Mouse (Mus musculus): Measurements from ENCODE around the gene Olfr1419.
"Not testable (repeated sequence)": the region's sequence is repeated elsewhere in the genome, so short reads cannot be mapped to it uniquely, and the experiment has no call there.

Gene Olfr1419

DNA sequence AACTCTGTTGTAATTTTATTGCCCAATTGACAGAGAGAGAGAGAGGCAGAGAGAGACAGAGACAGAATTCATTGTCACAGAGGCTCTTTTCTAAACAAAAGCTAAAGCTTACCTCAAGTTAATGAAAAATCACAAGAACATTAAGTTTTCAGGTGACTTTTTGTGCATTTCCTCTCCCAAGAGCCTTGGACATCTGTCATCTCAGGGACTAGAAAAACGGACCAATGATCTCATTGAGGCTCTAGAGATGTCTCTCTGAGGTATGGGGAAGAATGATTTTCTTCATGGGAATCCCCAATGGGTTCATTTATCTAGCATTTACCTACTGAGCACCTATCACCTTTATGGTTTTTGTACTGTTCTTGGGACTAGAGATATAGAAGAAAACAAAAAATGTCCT lies at the start of gene Olfr1419:
Olfr1419 (minus strand) TSS at position 101 of the 400 bp plus-strand sequence.
- DNase-seq (ENCODE audit: low spot score in 2 of 2) = no peak

DNA sequence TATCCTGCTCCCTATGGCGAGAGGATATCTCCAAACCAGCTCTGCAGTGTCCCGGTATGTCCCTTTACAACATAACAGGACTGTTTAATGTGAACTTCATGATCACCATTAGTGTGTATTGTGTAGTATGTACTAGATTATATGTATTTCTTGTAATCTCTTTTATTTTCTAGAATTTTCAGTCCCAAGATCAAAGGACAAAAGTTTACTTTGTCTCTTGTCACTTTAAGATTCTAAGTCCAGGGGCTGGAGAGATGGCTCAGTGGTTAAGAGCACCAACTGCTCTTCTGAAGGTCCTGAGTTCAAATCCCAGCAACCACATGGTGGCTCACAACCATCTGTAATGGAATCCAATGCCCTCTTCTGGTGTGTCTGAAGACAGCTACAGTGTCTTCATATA lies 47.6 kb upstream of the Olfr1419 start:
- DNase-seq (ENCODE audit: low spot score in 2 of 2) = not testable (repeated sequence)

DNA sequence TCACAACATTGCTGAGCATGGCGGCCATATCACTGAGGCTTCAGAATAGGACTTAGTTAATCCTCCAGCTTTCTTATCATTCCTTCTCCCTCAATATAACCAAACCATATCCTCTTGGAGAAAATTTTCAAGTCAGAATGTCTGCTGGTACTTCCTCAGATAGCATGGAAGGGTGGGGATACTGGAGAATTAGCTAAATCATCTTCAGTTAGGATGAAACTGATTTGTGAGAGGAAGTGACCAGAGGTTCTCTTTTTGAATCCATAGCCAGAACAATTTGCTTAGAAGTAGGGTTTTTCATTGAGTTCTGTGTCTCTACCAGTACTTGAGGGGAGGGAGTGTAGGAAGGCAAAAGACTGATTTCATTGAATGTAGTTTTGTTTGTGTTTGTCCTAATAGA lies 47.2 kb upstream of the Olfr1419 start:
- no peak for DNase-seq (ENCODE audit: low spot score in 2 of 2)

DNA sequence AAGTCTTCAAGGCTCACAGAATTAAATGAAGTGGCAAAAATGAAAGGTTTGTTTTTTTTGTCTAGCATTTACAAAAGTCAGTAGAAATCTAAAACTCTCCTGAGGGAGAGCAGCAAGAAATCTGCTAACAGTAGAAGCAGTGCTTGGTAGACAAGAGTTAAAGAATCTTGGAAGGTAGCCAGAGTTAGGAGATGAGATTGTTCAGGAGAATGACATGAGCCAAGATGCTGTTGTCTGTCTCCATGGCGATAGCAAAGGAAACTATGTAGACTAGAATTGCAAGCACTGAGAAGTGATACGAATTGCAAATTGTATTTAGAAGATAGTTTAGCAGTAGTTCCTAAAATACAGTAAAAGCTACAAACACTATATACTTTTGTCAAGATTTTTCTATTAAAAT lies 40.9 kb upstream of the Olfr1419 start:
- DNase-seq (ENCODE audit: low spot score in 2 of 2) = no peak

GRCm38 (mm10) chr19:11912533-11913121 lies 37.7 kb upstream of the Olfr1419 start:
- peak in 1 of 2 experiments; percentile 45 for DNase-seq (ENCODE audit: low spot score in 2 of 2)

DNA sequence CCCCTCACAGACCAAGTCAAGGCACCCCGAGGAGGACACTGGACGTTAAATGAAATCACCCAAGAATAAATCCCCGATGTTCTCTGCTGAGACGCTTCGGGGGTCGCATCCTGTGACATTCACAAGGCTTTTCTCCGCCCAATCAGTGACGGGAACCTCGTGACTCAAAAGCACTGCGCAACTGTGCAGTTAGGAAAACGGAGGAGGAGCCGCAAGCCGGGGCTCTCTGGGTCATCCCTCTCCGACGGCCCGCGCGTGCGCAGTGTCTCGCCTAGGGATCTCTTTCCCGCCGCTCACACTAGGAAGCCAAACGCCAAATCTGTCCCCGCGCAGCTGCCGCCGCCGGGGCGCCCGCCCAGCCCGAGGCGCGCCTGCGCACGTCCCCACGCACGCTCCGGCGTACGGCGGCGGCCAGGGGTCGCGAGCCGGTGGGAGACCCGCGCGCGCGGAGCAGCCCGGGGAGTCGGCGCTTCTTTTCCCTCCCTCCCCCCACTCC lies 37.2 kb upstream of the Olfr1419 start, which contains the start of gene Patl1:
Patl1 (plus strand) TSS at position 363 of the 496 bp plus-strand sequence.
- peak; percentile 97 to 99 for DNase-seq (ENCODE audit: low spot score in 2 of 2)

GRCm38 (mm10) chr19:11911603-11912002 lies 36.7 kb upstream of the Olfr1419 start:
- no peak for DNase-seq (ENCODE audit: low spot score in 2 of 2)

- DNase-seq (ENCODE audit: low spot score in 2 of 2) = no peak
These were observed 36.1 kb upstream of the Olfr1419 start for GRCm38 (mm10) chr19:11911021-11911420.

DNA sequence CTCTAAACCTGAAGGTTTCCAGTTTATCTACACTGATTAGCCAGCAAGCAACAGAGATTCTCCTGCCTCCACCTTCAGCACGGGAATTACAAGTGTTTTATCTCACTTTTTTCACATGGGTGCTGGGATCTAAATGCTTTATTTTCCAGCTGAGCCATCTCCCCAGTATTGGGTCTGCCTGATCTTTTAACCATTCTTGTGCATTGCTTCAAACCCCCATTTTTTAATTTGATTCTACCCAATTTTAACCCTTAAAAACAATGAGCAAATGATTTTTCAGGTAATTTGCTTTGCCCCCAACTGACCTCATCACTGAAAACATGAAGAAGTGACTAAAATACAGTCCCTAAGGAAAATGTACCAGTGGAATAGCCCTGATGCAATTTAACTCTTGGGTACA lies 11.4 kb upstream of the Olfr1419 start, which contains the start of gene Olfr1420:
Olfr1420 (plus strand) TSS at position 301 of the 400 bp plus-strand sequence.
- no peak for DNase-seq (ENCODE audit: low spot score in 2 of 2)

DNA sequence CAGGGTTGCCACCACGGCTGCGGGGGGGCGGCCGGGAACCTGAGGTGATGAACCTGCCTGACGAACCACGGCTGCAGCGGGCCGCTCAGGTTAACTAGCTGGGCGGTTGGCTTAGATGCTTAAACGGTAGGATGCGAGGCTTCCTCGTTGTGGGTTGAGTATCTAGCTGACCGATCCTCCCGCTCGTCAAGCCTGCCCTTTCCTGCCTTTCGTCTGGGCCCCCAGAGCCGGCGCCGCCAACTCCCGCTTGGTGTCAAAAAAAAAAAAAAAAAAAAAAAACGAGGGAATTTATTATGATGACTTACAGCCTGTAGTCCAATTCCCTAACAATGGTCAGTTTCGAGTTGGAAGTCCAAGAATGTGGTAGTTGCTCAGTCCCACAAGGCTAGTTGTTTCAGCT lies 3.5 kb upstream of the Olfr1419 start:
- not testable (repeated sequence) for DNase-seq (ENCODE audit: low spot score in 2 of 2)

- no peak for DNase-seq (ENCODE audit: low spot score in 2 of 2)
These were observed 7.1 kb downstream of the Olfr1419 start for GRCm38 (mm10) chr19:11867837-11868236.

GRCm38 (mm10) chr19:11860966-11861365 lies 13.9 kb downstream of the Olfr1419 start, which contains the start of gene Olfr1418:
Gene Olfr1418, minus strand, starts transcription at chr19:11861066.
- DNase-seq (ENCODE audit: low spot score in 2 of 2) = no peak

DNA sequence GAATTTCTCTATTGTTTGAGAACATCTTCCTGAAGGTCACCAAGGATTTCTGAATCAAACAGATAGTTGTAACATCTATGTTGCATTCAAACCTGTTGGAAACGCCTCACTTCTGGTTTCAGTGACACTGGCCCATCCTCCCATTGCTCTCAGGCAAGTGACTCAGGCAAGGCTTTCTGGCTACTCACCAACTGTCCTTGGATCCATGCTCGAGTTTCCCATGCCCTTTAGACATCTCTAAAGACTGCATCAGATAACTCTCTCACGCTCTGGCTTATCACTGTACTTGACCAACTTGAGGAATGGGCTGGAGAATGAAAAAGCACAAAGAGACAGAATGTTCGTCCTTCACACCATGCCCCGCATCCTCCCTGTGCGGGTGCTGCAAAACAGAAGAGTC lies 18.4 kb downstream of the Olfr1419 start:
- no peak for DNase-seq (ENCODE audit: low spot score in 2 of 2)

GRCm38 (mm10) chr19:11854821-11855220 lies 20.1 kb downstream of the Olfr1419 start:
- DNase-seq (ENCODE audit: low spot score in 2 of 2) = no peak

GRCm38 (mm10) chr19:11852652-11853051 lies 22.3 kb downstream of the Olfr1419 start:
- no peak for DNase-seq (ENCODE audit: low spot score in 2 of 2)

DNA sequence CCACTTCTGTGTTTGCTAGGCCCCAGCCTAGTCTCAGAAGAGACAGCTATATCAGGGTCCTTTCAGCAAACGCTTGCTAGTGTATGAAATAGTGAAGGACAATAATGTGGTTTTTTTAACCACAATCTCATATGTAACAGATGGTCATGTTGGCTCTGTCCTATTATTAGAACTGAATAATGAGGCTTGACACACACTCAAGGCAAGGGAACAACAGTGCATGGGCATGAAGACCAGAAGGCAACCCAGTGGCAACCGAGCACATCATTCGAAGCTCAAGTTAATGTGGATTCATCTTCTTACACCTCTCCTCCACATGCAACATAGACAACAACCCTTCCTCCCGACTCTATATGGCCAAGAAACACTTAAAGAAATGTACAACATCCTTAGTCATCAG lies 28.6 kb downstream of the Olfr1419 start:
- DNase-seq (ENCODE audit: low spot score in 2 of 2) = no peak

DNA sequence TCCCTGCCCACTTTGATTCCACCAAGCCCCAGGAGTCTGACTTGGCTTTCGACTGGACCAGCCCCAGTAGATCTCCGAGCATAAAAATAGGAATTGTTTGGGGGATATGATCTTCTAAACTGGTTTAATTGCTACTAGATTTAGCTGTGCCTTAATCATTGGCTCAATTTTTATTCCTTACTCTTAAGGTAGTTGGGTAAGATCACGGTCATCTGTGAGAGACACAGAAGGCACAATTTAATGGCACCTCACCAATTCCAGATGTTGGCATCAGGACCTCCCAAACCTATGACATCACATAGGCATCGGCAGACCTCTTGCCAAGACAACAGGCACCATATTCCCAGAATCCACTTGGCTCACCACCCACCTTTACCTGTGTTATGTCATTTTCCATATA lies 35.8 kb downstream of the Olfr1419 start, which contains the start of gene Olfr1417:
Olfr1417 (minus strand) TSS at position 101 of the 400 bp plus-strand sequence.
- DNase-seq (ENCODE audit: low spot score in 2 of 2) = no peak

DNA sequence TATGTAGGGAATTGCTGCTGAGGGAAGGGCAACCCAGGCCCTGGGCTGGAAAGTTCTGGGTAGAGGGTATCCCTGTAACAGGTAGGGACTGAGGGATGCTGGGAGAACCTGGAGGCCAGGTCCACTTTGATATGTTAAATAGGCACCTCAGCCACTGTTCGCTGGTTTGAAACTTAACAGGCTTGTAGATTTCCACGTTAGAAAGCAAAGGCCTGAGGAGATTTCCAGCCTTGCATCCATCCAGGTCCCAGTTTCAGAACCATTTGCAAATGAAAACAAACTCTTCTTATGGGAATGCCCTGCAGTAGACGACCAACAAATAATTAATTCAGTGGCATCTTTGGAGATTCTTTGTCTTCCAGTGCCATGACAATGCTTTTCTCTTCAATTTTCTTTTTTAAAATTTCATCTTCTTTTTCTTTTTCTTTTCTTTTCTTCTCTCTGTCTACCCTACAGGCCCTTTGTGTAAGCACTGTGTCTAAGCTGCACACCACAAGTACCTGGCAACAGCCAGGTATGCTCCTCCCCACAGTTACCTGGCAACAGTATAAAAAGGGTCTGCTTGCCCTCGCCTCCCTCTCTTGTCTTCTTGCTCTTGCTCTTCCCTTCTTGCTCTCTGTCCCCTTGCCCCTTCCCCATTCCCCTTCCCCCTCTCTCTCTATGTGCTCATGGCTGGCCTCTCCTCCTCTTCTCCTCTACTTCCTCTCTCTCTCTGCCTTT lies 51.4 kb downstream of the Olfr1419 start:
- DNase-seq (ENCODE audit: low spot score in 2 of 2) = no peak

DNA sequence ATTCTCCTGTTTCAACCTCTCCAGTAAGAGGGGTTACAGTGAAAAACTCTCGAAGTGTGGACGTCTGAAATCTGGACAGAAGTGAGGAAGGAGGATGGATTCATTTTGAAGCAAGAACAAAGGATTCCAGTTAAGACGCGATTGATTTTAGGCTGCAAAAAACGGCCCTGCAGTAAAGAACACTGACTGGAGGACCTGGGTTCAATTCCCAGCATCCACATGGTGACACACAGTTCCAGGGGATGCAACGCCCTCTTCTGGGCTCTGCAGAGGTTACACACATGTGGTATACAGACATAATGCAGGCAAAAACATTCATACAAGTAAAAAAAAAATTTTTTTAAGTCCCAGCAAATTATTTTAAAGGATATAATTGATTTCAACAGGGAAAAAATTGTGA lies 54.7 kb downstream of the Olfr1419 start:
- no peak for DNase-seq (ENCODE audit: low spot score in 2 of 2)

GRCm38 (mm10) chr19:11819800-11820199 lies 55.1 kb downstream of the Olfr1419 start:
- peak in 1 of 2 experiments; percentile 60 for DNase-seq (ENCODE audit: low spot score in 2 of 2)

DNA sequence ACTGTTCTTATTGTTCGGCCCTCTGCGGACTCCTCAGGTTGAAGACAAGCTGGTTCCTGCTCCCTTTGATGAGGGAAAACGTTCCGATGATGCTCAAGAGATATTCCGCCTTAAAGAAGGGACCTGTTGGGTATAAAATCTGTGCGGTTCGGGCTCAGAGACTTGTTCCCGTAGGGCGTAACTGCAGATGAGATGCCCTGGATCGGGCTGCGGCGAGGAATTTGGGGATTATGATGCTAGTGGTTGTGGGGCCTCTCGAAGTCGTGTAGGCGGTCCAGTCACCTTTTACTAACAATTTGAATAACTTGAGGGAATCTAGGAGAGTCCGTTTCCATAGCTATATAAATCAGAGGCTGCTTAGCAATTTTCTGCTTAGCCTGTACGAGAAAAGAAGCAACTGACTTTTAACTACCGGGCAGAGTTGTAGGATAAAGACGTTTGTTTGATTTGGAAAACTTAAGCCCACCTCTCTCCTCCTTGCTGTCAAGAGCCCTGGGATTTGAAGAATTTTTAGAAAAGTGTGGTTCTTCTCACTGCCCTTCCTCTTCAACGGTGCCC lies 55.7 kb downstream of the Olfr1419 start, which contains the start of gene Stx3:
Stx3 (minus strand) TSS at position 261 of the 558 bp plus-strand sequence.
- no peak for DNase-seq (ENCODE audit: low spot score in 2 of 2)

Measured in frontal cortex, postnatal 10 days (tissue).